Mouse (Mus musculus) heart, adult 2 months (tissue): ENCODE results near the gene Csmd2. TPM values are rescaled to one million over a fixed set of nuclear protein-coding genes. Genes with fewer than 3 reads are reported as not detected.
A peak's percentile ranks its signal among the peaks of the same experiment; 100 is the strongest.

Experiments used
- DNase-seq, 2 experiments: peaks; one replicate each; pipeline ENCODE4 v3.0.0; 2021
- H3K27ac ChIP-seq: fragments of 200-600 bp; 2 replicates; pipeline ENCODE4 v1.8.1; 2022
- H3K27me3 ChIP-seq: fragments of 200-500 bp; 2 replicates; pipeline ENCODE4 v1.6.1; 2012; ENCODE audit warnings: mild to moderate bottlenecking, low read length, inconsistent platforms, mixed read lengths; ENCODE audit not compliant: control insufficient read depth, insufficient read depth
- H3K36me3 ChIP-seq: fragments of 200-500 bp; 2 replicates; pipeline ENCODE4 v1.6.1; 2012; ENCODE audit warnings: low read length, inconsistent platforms; ENCODE audit not compliant: control insufficient read depth, insufficient read depth
- H3K4me1 ChIP-seq: fragments of 200-500 bp; 2 replicates; pipeline ENCODE4 v1.6.1; 2011; ENCODE audit warnings: low read length; ENCODE audit not compliant: control insufficient read depth, insufficient read depth
- H3K4me3 ChIP-seq: fragments of 200-600 bp; 2 replicates; pipeline ENCODE4 v1.8.1; 2022
- H3K79me2 ChIP-seq: fragments of 200-500 bp; replicated peaks from 2 replicates; pipeline ENCODE4 v1.6.1; 2012; ENCODE audit warnings: mild to moderate bottlenecking, inconsistent platforms, low read length, moderate library complexity, mixed read lengths; ENCODE audit not compliant: control insufficient read depth, insufficient read depth
- H3K9ac ChIP-seq: fragments of 200-500 bp; 2 replicates; pipeline ENCODE4 v1.6.1; 2012; ENCODE audit warnings: low read depth, mild to moderate bottlenecking, control low read depth, inconsistent platforms, low read length, mixed read lengths
- CTCF ChIP-seq: fragments of 200-600 bp; IDR thresholded peaks from 2 replicates; pipeline ENCODE4 v1.8.1; 2022; ENCODE audit warnings: antibody characterized with exemption, mild to moderate bottlenecking, moderate library complexity
- EP300 ChIP-seq: fragments of 200-500 bp; IDR thresholded peaks from 2 replicates; pipeline ENCODE4 v1.6.1; 2011; ENCODE audit warnings: low read depth, low read length, control low read depth; ENCODE audit not compliant: insufficient read depth
- POLR2A ChIP-seq: fragments of 200-500 bp; IDR thresholded peaks from 2 replicates; pipeline ENCODE4 v1.6.1; 2011; ENCODE audit warnings: mild to moderate bottlenecking, low read depth, low read length, control low read depth; ENCODE audit not compliant: insufficient read depth
- WGBS: fragments of 180-500 bp; shearing (Covaris S2); methylation state at CpG from one replicate; pipeline ENCODE4 v1.1.7; 2018; 5-methylcytosine and 5-hydroxymethylcytosine counted together
- intact Hi-C: fragments of 180-260 bp; cut with DNase I; formaldehyde crosslinking; loops from one replicate; pipeline ENCODE4 v1.15.1; 2025
- polyA plus RNA-seq: library from polyadenylated mRNA; depleted of rRNA; stranded (reverse); fragments of >200 nt; gene quantifications from 2 replicates; pipeline ENCODE4 v1.2.3, GENCODE M21; 2012
- total RNA-seq, 2 experiments: library from RNA; stranded (reverse); gene quantifications; 2 replicates each; pipeline ENCODE4 v1.2.3; 2021

Csmd2 gene
- total and polyA plus RNA-seq, 3 experiments: not detected

GRCm38 (mm10) chr4:128269261-128269875 is 281.7 kb downstream of the Csmd2 start:
- DNase-seq: peak; percentile 15 to 19
- WGBS: 61% methylated on average over 9 of the region's 9 CpGs
- Histone ChIP-seq H3K27ac (no peak overlapping the region), H3K36me3 (no peaks in the 10 kb centered on the region), H3K27me3 (no peaks in the 10 kb centered on the region), H3K9ac (no peak overlapping the region), H3K4me1 (peaks cover 1% of the 10 kb centered on the region; the same call in 1 of the 2 replicates), H3K4me3 (no peak overlapping the region), H3K79me2 (no peaks in the 10 kb centered on the region)
- intact Hi-C loops: no loop called here
- TF ChIP-seq CTCF (no peak), POLR2A (no peak), EP300 (no peak)

GRCm38 (mm10) chr4:128270177-128270576 is 282.5 kb downstream of the Csmd2 start:
- intact Hi-C loops: no loop called here
- Histone ChIP-seq H3K9ac (no peak overlapping the region), H3K27ac (no peak overlapping the region), H3K4me1 (peaks cover 1% of the 10 kb centered on the region; the same call in 1 of the 2 replicates), H3K79me2 (no peaks in the 10 kb centered on the region), H3K27me3 (no peaks in the 10 kb centered on the region), H3K4me3 (no peak overlapping the region), H3K36me3 (no peaks in the 10 kb centered on the region)
- DNase-seq: no peak
- TF ChIP-seq POLR2A (no peak), CTCF (no peak), EP300 (no peak)
- 63% methylated on average over 10 of the region's 10 CpGs for WGBS

- TF ChIP-seq EP300 (no peak), POLR2A (no peak), CTCF (no peak)
- no peaks in the 10 kb centered on the region for H3K27me3 ChIP-seq
- H3K36me3 ChIP-seq: no peaks in the 10 kb centered on the region
- 55% methylated on average over 19 of the region's 19 CpGs for WGBS
- intact Hi-C loops: no loop called here
- peaks cover 1% of the 10 kb centered on the region; the same call in 1 of the 2 replicates for H3K4me1 ChIP-seq
- no peak for DNase-seq
- H3K79me2 ChIP-seq: no peaks in the 10 kb centered on the region
- H3K4me3 ChIP-seq: no peak overlapping the region
- no peak overlapping the region for H3K9ac ChIP-seq
- no peak overlapping the region for H3K27ac ChIP-seq
These were observed 283.3 kb downstream of the Csmd2 start for GRCm38 (mm10) chr4:128270931-128271330.

- H3K36me3 ChIP-seq: no peaks in the 10 kb centered on the region
- no peaks in the 10 kb centered on the region for H3K27me3 ChIP-seq
- intact Hi-C loops: no loop called here
- TF ChIP-seq POLR2A: no peak
- TF ChIP-seq EP300: 0 out of 2 replicates have a peak, but pooled peaks have one; percentile 40
- no peak overlapping the region for H3K4me3 ChIP-seq
- H3K27ac ChIP-seq: no peak overlapping the region
- no peaks in the 10 kb centered on the region for H3K79me2 ChIP-seq
- DNase-seq: peak in 1 of 2 experiments; percentile 8
- no peak overlapping the region for H3K9ac ChIP-seq
- 62% methylated on average over 6 of the region's 6 CpGs for WGBS
- peaks cover 1% of the 10 kb centered on the region; the same call in 1 of the 2 replicates for H3K4me1 ChIP-seq
These were observed 284.8 kb downstream of the Csmd2 start for GRCm38 (mm10) chr4:128272501-128272900.

GRCm38 (mm10) chr4:128273146-128273545 is 285.5 kb downstream of the Csmd2 start:
- H3K36me3 ChIP-seq: no peaks in the 10 kb centered on the region
- no peaks in the 10 kb centered on the region for H3K79me2 ChIP-seq
- 48% methylated on average over 11 of the region's 11 CpGs for WGBS
- DNase-seq: no peak
- no peak overlapping the region for H3K27ac ChIP-seq
- H3K27me3 ChIP-seq: no peaks in the 10 kb centered on the region
- intact Hi-C loops: no loop called here
- no peak for TF ChIP-seq EP300
- TF ChIP-seq CTCF: no peak
- TF ChIP-seq POLR2A: no peak
- H3K9ac ChIP-seq: no peak overlapping the region
- no peak overlapping the region for H3K4me3 ChIP-seq
- H3K4me1 ChIP-seq: peaks cover 1% of the 10 kb centered on the region; the same call in 1 of the 2 replicates

GRCm38 (mm10) chr4:128275116-128275515 is 287.5 kb downstream of the Csmd2 start:
- H3K36me3 ChIP-seq: no peaks in the 10 kb centered on the region
- H3K27me3 ChIP-seq: no peaks in the 10 kb centered on the region
- no peak overlapping the region for H3K27ac ChIP-seq
- WGBS: 82% methylated on average over 5 of the region's 5 CpGs
- no peaks in the 10 kb centered on the region for H3K4me1 ChIP-seq
- no peak overlapping the region for H3K4me3 ChIP-seq
- TF ChIP-seq POLR2A (no peak), CTCF (no peak), EP300 (no peak)
- H3K9ac ChIP-seq: no peak overlapping the region
- DNase-seq: no peak
- H3K79me2 ChIP-seq: no peaks in the 10 kb centered on the region
- intact Hi-C loops: no loop called here
